Mouse (Mus musculus) embryonic facial prominence, embryonic 15.5 days (tissue): Measurements from ENCODE around the gene Sipa1. TPM values are rescaled to one million over a fixed set of nuclear protein-coding genes. Genes with fewer than 3 reads are reported as not detected.

ENCODE experiments used
- ATAC-seq: fragments of 200-750 bp; cut with Nextera tagmentation; 2 replicates; pipeline ENCODE4 v1.8.0; 2017; ENCODE audit warnings: low read depth, moderate TSS enrichment; ENCODE audit not compliant: insufficient number of reproducible peaks, low FRiP score, low TSS enrichment
- H3K27ac ChIP-seq: fragments of 300-500 bp; sonication (generic); replicated peaks from 2 replicates; pipeline ENCODE4 v1.5.1; 2015; ENCODE audit warnings: mild to moderate bottlenecking, inconsistent platforms
- H3K27me3 ChIP-seq: fragments of 300-500 bp; sonication (generic); 2 replicates; pipeline ENCODE4 v1.6.1; 2015; ENCODE audit warnings: inconsistent platforms
- H3K36me3 ChIP-seq: fragments of 300-500 bp; sonication (generic); 2 replicates; pipeline ENCODE4 v1.6.1; 2015; ENCODE audit warnings: mild to moderate bottlenecking, inconsistent platforms
- H3K4me1 ChIP-seq: fragments of 300-500 bp; sonication (generic); 2 replicates; pipeline ENCODE4 v1.6.1; 2015; ENCODE audit warnings: inconsistent platforms
- H3K4me2 ChIP-seq: fragments of 300-500 bp; sonication (generic); replicated peaks from 2 replicates; pipeline ENCODE4 v1.6.1; 2015; ENCODE audit warnings: mild to moderate bottlenecking, inconsistent platforms
- H3K4me3 ChIP-seq: fragments of 300-500 bp; sonication (generic); replicated peaks from 2 replicates; pipeline ENCODE4 v1.5.1; 2015; ENCODE audit warnings: mild to moderate bottlenecking, inconsistent platforms
- H3K9ac ChIP-seq: fragments of 300-500 bp; sonication (generic); 2 replicates; pipeline ENCODE4 v1.6.1; 2015; ENCODE audit warnings: inconsistent platforms
- H3K9me3 ChIP-seq: fragments of 300-500 bp; sonication (generic); replicated peaks from 2 replicates; pipeline ENCODE4 v1.6.1; 2016; ENCODE audit warnings: inconsistent platforms
- WGBS: fragments of 180-500 bp; shearing (Covaris S2); methylation state at CpG from one replicate; pipeline ENCODE4 v1.1.7; 2015; 5-methylcytosine and 5-hydroxymethylcytosine counted together
- polyA plus RNA-seq: library from polyadenylated mRNA; unstranded; fragments of >200 nt; fragmentation: Nextera tagmentation; extraction: Ambion mirVana; gene quantifications from 2 replicates; pipeline ENCODE4 v1.2.1, GENCODE M21; 2015

Sipa1 gene
- polyA plus RNA-seq, 1 experiment from 2014 or later: 30.4 TPM

GRCm38 (mm10) chr19:5614953-5615352, 48.6 kb downstream of the Sipa1 start:
- no peak for ATAC-seq
- Histone ChIP-seq H3K27ac (no peak overlapping the region), H3K27me3 (no peaks in the 10 kb centered on the region), H3K4me3 (no peak overlapping the region), H3K9ac (no peak overlapping the region), H3K9me3 (no peaks in the 10 kb centered on the region), H3K36me3 (no peaks in the 10 kb centered on the region), H3K4me1 (peaks cover 5% of the 10 kb centered on the region), H3K4me2 (no peak overlapping the region)
- WGBS: 62% methylated on average over 2 of the region's 2 CpGs

- WGBS: 71% methylated on average over 3 of the region's 3 CpGs
- Histone ChIP-seq H3K27ac (no peak overlapping the region), H3K4me1 (peaks cover 20% of the 10 kb centered on the region), H3K9ac (no peak overlapping the region), H3K27me3 (no peaks in the 10 kb centered on the region), H3K36me3 (peaks cover 8% of the 10 kb centered on the region), H3K4me2 (no peak overlapping the region), H3K4me3 (no peak overlapping the region), H3K9me3 (no peaks in the 10 kb centered on the region)
- ATAC-seq: no peak
These were observed 50.6 kb downstream of the Sipa1 start for GRCm38 (mm10) chr19:5612762-5613411.

GRCm38 (mm10) chr19:5611973-5612372, 51.5 kb downstream of the Sipa1 start:
- no peaks in the 10 kb centered on the region for H3K9me3 ChIP-seq
- no peak overlapping the region for H3K4me2 ChIP-seq
- H3K36me3 ChIP-seq: peaks cover 17% of the 10 kb centered on the region
- H3K9ac ChIP-seq: no peak overlapping the region
- H3K27me3 ChIP-seq: no peaks in the 10 kb centered on the region
- WGBS: 70% methylated on average over 1 of the region's 1 CpGs
- H3K4me1 ChIP-seq: peaks cover 25% of the 10 kb centered on the region
- no peak overlapping the region for H3K4me3 ChIP-seq
- H3K27ac ChIP-seq: no peak overlapping the region
- no peak for ATAC-seq

- peaks cover 38% of the 10 kb centered on the region for H3K36me3 ChIP-seq
- WGBS: under 1% methylated on average over 55 of the region's 55 CpGs
These were observed 53.7 kb downstream of the Sipa1 start, which contains the start of gene Kat5 for GRCm38 (mm10) chr19:5609547-5610404. Kat5 (minus strand) TSS chr19:5610237.

GRCm38 (mm10) chr19:5609171-5609546, 54.3 kb downstream of the Sipa1 start:
- WGBS: 54% methylated on average over 10 of the region's 10 CpGs
- H3K4me3 ChIP-seq: peak overlapping the region; percentile 81
- peak overlapping the region; percentile 63 for H3K4me2 ChIP-seq
- no peaks in the 10 kb centered on the region for H3K9me3 ChIP-seq
- no peaks in the 10 kb centered on the region for H3K27me3 ChIP-seq
- H3K27ac ChIP-seq: peak overlapping the region; percentile 99
- H3K4me1 ChIP-seq: peaks cover 26% of the 10 kb centered on the region
- H3K9ac ChIP-seq: peak overlapping the region; percentile 86
- no peak for ATAC-seq
- H3K36me3 ChIP-seq: peaks cover 44% of the 10 kb centered on the region

More at GRCm38 (mm10) chr19:5609547-5610404, 53.7 kb downstream of the Sipa1 start, which contains the start of gene Kat5:
- no peaks in the 10 kb centered on the region for H3K9me3 ChIP-seq
- H3K27me3 ChIP-seq: no peaks in the 10 kb centered on the region
- H3K4me2 ChIP-seq: peak within 1 kb of the TSS; percentile 63
- H3K4me3 ChIP-seq: peak within 1 kb of the TSS; percentile 81
- H3K9ac ChIP-seq: peak within 1 kb of the TSS; percentile 86
- peak within 1 kb of the TSS; percentile 99 for H3K27ac ChIP-seq
- peak; percentile 91 for ATAC-seq
- peaks cover 25% of the 10 kb centered on the region for H3K4me1 ChIP-seq

- H3K27me3 ChIP-seq: no peaks in the 10 kb centered on the region
- 95% methylated on average over 13 of the region's 13 CpGs for WGBS
- ATAC-seq: no peak
- H3K4me3 ChIP-seq: peak overlapping the region; percentile 81
- no peaks in the 10 kb centered on the region for H3K9me3 ChIP-seq
- H3K27ac ChIP-seq: 0 out of 2 replicates have a peak overlapping the region, but pooled peaks have one; percentile 99
- peaks cover 31% of the 10 kb centered on the region for H3K4me1 ChIP-seq
- peaks cover 48% of the 10 kb centered on the region for H3K36me3 ChIP-seq
- peak overlapping the region; percentile 86; the same call in 1 of the 2 replicates for H3K9ac ChIP-seq
- H3K4me2 ChIP-seq: peak overlapping the region; percentile 63
These were observed 54.8 kb downstream of the Sipa1 start for GRCm38 (mm10) chr19:5608707-5609106.

- no peaks in the 10 kb centered on the region for H3K9me3 ChIP-seq
- peaks cover 39% of the 10 kb centered on the region for H3K4me1 ChIP-seq
- no peak overlapping the region for H3K4me3 ChIP-seq
- H3K9ac ChIP-seq: no peak overlapping the region
- ATAC-seq: no peak
- H3K36me3 ChIP-seq: peaks cover 56% of the 10 kb centered on the region
- no peak overlapping the region for H3K4me2 ChIP-seq
- WGBS: 93% methylated on average over 26 of the region's 26 CpGs
- H3K27ac ChIP-seq: no peak overlapping the region
- H3K27me3 ChIP-seq: no peaks in the 10 kb centered on the region
These were observed 55.6 kb downstream of the Sipa1 start for GRCm38 (mm10) chr19:5607705-5608410.

GRCm38 (mm10) chr19:5606196-5606595, 57.3 kb downstream of the Sipa1 start:
- H3K4me3 ChIP-seq: no peak overlapping the region
- H3K27ac ChIP-seq: no peak overlapping the region
- ATAC-seq: no peak
- no peak overlapping the region for H3K4me2 ChIP-seq
- no peaks in the 10 kb centered on the region for H3K9me3 ChIP-seq
- peaks cover 56% of the 10 kb centered on the region for H3K36me3 ChIP-seq
- H3K9ac ChIP-seq: no peak overlapping the region
- peaks cover 50% of the 10 kb centered on the region for H3K4me1 ChIP-seq
- WGBS: 85% methylated on average over 8 of the region's 8 CpGs
- no peaks in the 10 kb centered on the region for H3K27me3 ChIP-seq

- WGBS: 87% methylated on average over 7 of the region's 7 CpGs
- H3K9me3 ChIP-seq: no peaks in the 10 kb centered on the region
- H3K4me3 ChIP-seq: no peak overlapping the region
- H3K4me1 ChIP-seq: peaks cover 45% of the 10 kb centered on the region
- no peaks in the 10 kb centered on the region for H3K27me3 ChIP-seq
- H3K36me3 ChIP-seq: peaks cover 56% of the 10 kb centered on the region
- no peak overlapping the region for H3K9ac ChIP-seq
- H3K4me2 ChIP-seq: no peak overlapping the region
- H3K27ac ChIP-seq: no peak overlapping the region
- no peak for ATAC-seq
These were observed 58.4 kb downstream of the Sipa1 start for GRCm38 (mm10) chr19:5605126-5605525.

- peaks cover 55% of the 10 kb centered on the region for H3K36me3 ChIP-seq
- no peak overlapping the region for H3K4me3 ChIP-seq
- H3K9ac ChIP-seq: no peak overlapping the region
- no peaks in the 10 kb centered on the region for H3K27me3 ChIP-seq
- H3K4me2 ChIP-seq: no peak overlapping the region
- peaks cover 38% of the 10 kb centered on the region for H3K4me1 ChIP-seq
- WGBS: 69% methylated on average over 7 of the region's 7 CpGs
- no peak for ATAC-seq
- H3K9me3 ChIP-seq: no peaks in the 10 kb centered on the region
- H3K27ac ChIP-seq: no peak overlapping the region
These were observed 59.8 kb downstream of the Sipa1 start for GRCm38 (mm10) chr19:5603664-5604063.
